Mouse (Mus musculus) cortical plate, adult 2 months (tissue): ENCODE results near the gene Fam173a.

Source experiments
- CTCF ChIP-seq: fragments of 200-500 bp; IDR thresholded peaks from 2 replicates; pipeline ENCODE4 v1.5.1; 2011; ENCODE audit warnings: mild to moderate bottlenecking, control low read depth, low read length; ENCODE audit not compliant: insufficient read depth; ENCODE audit errors: extremely low read depth
- POLR2A ChIP-seq: fragments of 200-500 bp; IDR thresholded peaks from 2 replicates; pipeline ENCODE4 v1.6.1; 2011; ENCODE audit warnings: mild to moderate bottlenecking, low read length, control low read depth; ENCODE audit not compliant: insufficient read depth; ENCODE audit errors: extremely low read depth

- TF ChIP-seq POLR2A (no peak), CTCF (no peak)
These were observed 17.1 kb upstream of the Fam173a start for GRCm38 (mm10) chr17:25809606-25810340.
